Mouse (Mus musculus) neural tube, embryonic 10.5 days (tissue): ENCODE measurements around the gene Bicra.

Experiments
- DNase-seq: peaks from one replicate; pipeline ENCODE4 v3.0.0-alpha.2; 2017; ENCODE audit warnings: low spot score; ENCODE audit errors: extremely low spot score

Gene Bicra

GRCm38 (mm10) chr7:15975904-15976303, 71.8 kb downstream of the Bicra start:
- peak; percentile 33 for DNase-seq

GRCm38 (mm10) chr7:15975451-15975850, 72.3 kb downstream of the Bicra start:
- no peak for DNase-seq

GRCm38 (mm10) chr7:15974712-15975111, 73.0 kb downstream of the Bicra start:
- DNase-seq = no peak

GRCm38 (mm10) chr7:15972247-15972646, 75.5 kb downstream of the Bicra start:
- DNase-seq = no peak

GRCm38 (mm10) chr7:15969674-15970073, 78.0 kb downstream of the Bicra start:
- DNase-seq = no peak

GRCm38 (mm10) chr7:15968322-15968721, 79.4 kb downstream of the Bicra start:
- DNase-seq = no peak

GRCm38 (mm10) chr7:15967312-15967711, 80.4 kb downstream of the Bicra start, which contains the start of gene Ehd2:
Gene Ehd2, minus strand, starts transcription at chr7:15967567.
- DNase-seq = peak; percentile 72

- DNase-seq = no peak
These were observed 81.2 kb downstream of the Bicra start for GRCm38 (mm10) chr7:15966489-15966888.

- no peak for DNase-seq
These were observed 83.7 kb downstream of the Bicra start for GRCm38 (mm10) chr7:15963798-15964652.

- no peak for DNase-seq
These were observed 85.1 kb downstream of the Bicra start for GRCm38 (mm10) chr7:15962311-15963288.

GRCm38 (mm10) chr7:15961798-15962197, 85.9 kb downstream of the Bicra start:
- DNase-seq = no peak

- no peak for DNase-seq
These were observed 86.5 kb downstream of the Bicra start for GRCm38 (mm10) chr7:15961239-15961638.

- no peak for DNase-seq
These were observed 87.0 kb downstream of the Bicra start for GRCm38 (mm10) chr7:15960691-15961090.

- no peak for DNase-seq
These were observed 91.6 kb downstream of the Bicra start for GRCm38 (mm10) chr7:15956143-15956542.

GRCm38 (mm10) chr7:15955509-15955908, 92.2 kb downstream of the Bicra start:
- DNase-seq = no peak

- DNase-seq = peak; percentile 44
These were observed 92.7 kb downstream of the Bicra start for GRCm38 (mm10) chr7:15954978-15955443.

- DNase-seq = no peak
These were observed 93.3 kb downstream of the Bicra start for GRCm38 (mm10) chr7:15954436-15954835.

- no peak for DNase-seq
These were observed 94.2 kb downstream of the Bicra start for GRCm38 (mm10) chr7:15953307-15954074.

- no peak for DNase-seq
These were observed 95.3 kb downstream of the Bicra start for GRCm38 (mm10) chr7:15952416-15952815.

- no peak for DNase-seq
These were observed 97.7 kb downstream of the Bicra start for GRCm38 (mm10) chr7:15950008-15950407.

- DNase-seq = no peak
These were observed 98.4 kb downstream of the Bicra start for GRCm38 (mm10) chr7:15949216-15949790.
